Mouse (Mus musculus) hindbrain, embryonic 16.5 days (tissue): ENCODE measurements at regions not wholly inside any gene's neighbourhood (a gene's known extent, or its start where the extent isn't known, plus 50 kb on each side); places are given as distances from the start of the nearest gene placed in this dataset.
"Not testable (repeated sequence)": the region's sequence is repeated elsewhere in the genome, so short reads cannot be mapped to it uniquely, and the experiment has no call there.

ENCODE experiments used
- ATAC-seq: fragments of 200-750 bp; cut with Nextera tagmentation; 2 replicates; pipeline ENCODE4 v1.8.0; 2017; ENCODE audit warnings: moderate TSS enrichment, moderate library complexity
- H3K27ac ChIP-seq: fragments of 300-500 bp; sonication (generic); 2 replicates; pipeline ENCODE4 v1.5.1; 2014; ENCODE audit warnings: low read depth, mild to moderate bottlenecking, control low read depth, low read length, moderate library complexity
- H3K27me3 ChIP-seq: fragments of 300-500 bp; sonication (generic); replicated peaks from 2 replicates; pipeline ENCODE4 v1.6.1; 2014; ENCODE audit warnings: low read length; ENCODE audit not compliant: control insufficient read depth, insufficient read depth
- H3K36me3 ChIP-seq: fragments of 300-500 bp; sonication (generic); 2 replicates; pipeline ENCODE4 v1.6.1; 2014; ENCODE audit warnings: mild to moderate bottlenecking, low read length, moderate library complexity, mixed read lengths; ENCODE audit not compliant: control insufficient read depth, insufficient read depth
- H3K4me1 ChIP-seq: fragments of 300-500 bp; sonication (generic); 2 replicates; pipeline ENCODE4 v1.6.1; 2014; ENCODE audit warnings: low read depth, low read length; ENCODE audit not compliant: control insufficient read depth, insufficient read depth
- H3K4me2 ChIP-seq: fragments of 300-500 bp; sonication (generic); 2 replicates; pipeline ENCODE4 v1.6.1; 2014; ENCODE audit warnings: mild to moderate bottlenecking, low read length, control low read depth, moderate library complexity
- H3K4me3 ChIP-seq: fragments of 300-500 bp; sonication (generic); 2 replicates; pipeline ENCODE4 v1.5.1; 2014; ENCODE audit warnings: mild to moderate bottlenecking, low read length, control low read depth, moderate library complexity
- H3K9ac ChIP-seq: fragments of 300-500 bp; sonication (generic); 2 replicates; pipeline ENCODE4 v1.6.1; 2014; ENCODE audit warnings: low read depth, mild to moderate bottlenecking, control low read depth, low read length, moderate library complexity
- H3K9me3 ChIP-seq: fragments of 300-500 bp; sonication (generic); 2 replicates; pipeline ENCODE4 v1.6.1; 2014; ENCODE audit warnings: mild to moderate bottlenecking, low read length, moderate library complexity; ENCODE audit not compliant: control insufficient read depth
- WGBS: fragments of 180-500 bp; shearing (Covaris S2); extraction: QIAGEN DNeasy Blood & Tissue Kit; methylation state at CpG from one replicate; pipeline ENCODE4 v1.1.7; 2014; 5-methylcytosine and 5-hydroxymethylcytosine counted together

- Histone ChIP-seq H3K4me2 (peak overlapping the region; percentile 38), H3K4me3 (peak overlapping the region; percentile 35)
- 16% methylated on average over 39 of the region's 39 CpGs for WGBS
Measured at GRCm38 (mm10) chr7:60492028-60492995, 352.3 kb upstream of the Snrpn start.

GRCm38 (mm10) chr7:60487839-60488454 lies 347.9 kb upstream of the Snrpn start:
- not testable (repeated sequence) for H3K4me1 ChIP-seq, H3K9ac ChIP-seq, H3K27me3 ChIP-seq, H3K36me3 ChIP-seq, ATAC-seq, H3K4me2 ChIP-seq, H3K27ac ChIP-seq, H3K9me3 ChIP-seq, H3K4me3 ChIP-seq
- WGBS = 5% methylated on average over 4 of the region's 4 CpGs

More at GRCm38 (mm10) chr7:60492028-60492995, 352.3 kb upstream of the Snrpn start:
- H3K36me3 ChIP-seq, H3K27ac ChIP-seq, H3K27me3 ChIP-seq, H3K9me3 ChIP-seq, H3K4me1 ChIP-seq: not testable (repeated sequence)
- peak; percentile 99 for ATAC-seq
- peak overlapping the region; percentile 35; the same call in 1 of the 2 replicates for H3K9ac ChIP-seq

GRCm38 (mm10) chr7:60450074-60450603 lies 310.1 kb upstream of the Snrpn start:
- not testable (repeated sequence) for H3K27me3 ChIP-seq, H3K4me2 ChIP-seq, H3K27ac ChIP-seq, ATAC-seq, H3K36me3 ChIP-seq, H3K4me1 ChIP-seq, H3K9ac ChIP-seq, H3K9me3 ChIP-seq, H3K4me3 ChIP-seq
- 44% methylated on average over 3 of the region's 3 CpGs for WGBS

- peak overlapping the region; percentile 19; the same call in 1 of the 2 replicates for H3K4me2 ChIP-seq
- not testable (repeated sequence) for H3K27me3 ChIP-seq, H3K36me3 ChIP-seq, H3K27ac ChIP-seq, H3K9me3 ChIP-seq, H3K9ac ChIP-seq, H3K4me1 ChIP-seq
- 37% methylated on average over 2 of the region's 2 CpGs for WGBS
- peak; percentile 76 for ATAC-seq
- H3K4me3 ChIP-seq = 0 out of 2 replicates have a peak overlapping the region, but pooled peaks have one; percentile 3
Measured at GRCm38 (mm10) chr7:60449239-60450073, 309.4 kb upstream of the Snrpn start.

- no peak for ATAC-seq
Measured at GRCm38 (mm10) chr7:60438781-60439180, 298.8 kb upstream of the Snrpn start.

GRCm38 (mm10) chr7:60391011-60391863 lies 251.2 kb upstream of the Snrpn start:
- not testable (repeated sequence) for H3K9me3 ChIP-seq, H3K4me1 ChIP-seq, H3K27me3 ChIP-seq, H3K36me3 ChIP-seq
- peak; percentile 99 for ATAC-seq
- WGBS = 16% methylated on average over 33 of the region's 33 CpGs
- H3K9ac ChIP-seq = peak overlapping the region; percentile 38
- H3K4me2 ChIP-seq = peak overlapping the region; percentile 42
- H3K27ac ChIP-seq = peak overlapping the region; percentile 61; the same call in 1 of the 2 replicates
- H3K4me3 ChIP-seq = peak overlapping the region; percentile 41

More at GRCm38 (mm10) chr7:60438781-60439180, 298.8 kb upstream of the Snrpn start:
- Histone ChIP-seq H3K27ac (no peak overlapping the region), H3K27me3 (no peaks in the 10 kb centered on the region), H3K9ac (no peak overlapping the region), H3K36me3 (no peaks in the 10 kb centered on the region), H3K9me3 (no peaks in the 10 kb centered on the region), H3K4me3 (no peak overlapping the region), H3K4me2 (no peak overlapping the region), H3K4me1 (no peaks in the 10 kb centered on the region)
- 52% methylated on average over 3 of the region's 3 CpGs for WGBS

- 4% methylated on average over 5 of the region's 5 CpGs for WGBS
- H3K36me3 ChIP-seq, H3K9ac ChIP-seq, H3K9me3 ChIP-seq, H3K27ac ChIP-seq, H3K27me3 ChIP-seq, H3K4me1 ChIP-seq, H3K4me2 ChIP-seq, H3K4me3 ChIP-seq, ATAC-seq: not testable (repeated sequence)
Measured at GRCm38 (mm10) chr7:60386957-60387356, 246.9 kb upstream of the Snrpn start.

- H3K9ac ChIP-seq, ATAC-seq: not testable (repeated sequence)
Measured at GRCm38 (mm10) chr7:60374001-60374400, 234.0 kb upstream of the Snrpn start.

More at GRCm38 (mm10) chr7:60374001-60374400, 234.0 kb upstream of the Snrpn start:
- not testable (repeated sequence) for H3K4me3 ChIP-seq, H3K27ac ChIP-seq, H3K4me1 ChIP-seq, H3K36me3 ChIP-seq, H3K27me3 ChIP-seq, H3K4me2 ChIP-seq, H3K9me3 ChIP-seq
- 15% methylated on average over 3 of the region's 3 CpGs for WGBS
